Mouse (Mus musculus): ENCODE measurements around the gene Asic2.

DNA sequence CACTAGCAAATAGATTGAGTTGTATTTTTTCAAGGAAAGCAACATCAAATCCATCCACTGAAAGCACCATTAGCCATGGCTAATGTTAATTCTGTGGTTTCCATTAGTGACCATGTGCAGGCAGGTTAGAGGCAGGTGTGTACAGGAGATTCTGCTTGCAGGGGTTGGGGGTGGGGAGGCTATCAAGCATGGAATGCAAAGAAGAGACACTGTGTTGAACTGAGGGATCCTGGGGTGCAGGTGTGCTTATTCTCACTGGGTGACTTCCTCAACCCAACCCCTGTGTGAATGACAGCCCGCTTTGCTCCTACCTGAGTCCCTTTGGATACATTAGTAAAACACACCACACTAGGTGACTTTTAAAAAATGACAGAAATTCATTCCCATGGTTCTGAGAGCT is 20.2 kb downstream of the Asic2 start:
- TF ChIP-seq CTCF (IDR thresholded peaks at IDR 0.05; ENCODE audit: low read depth, low read length) (no peak), POLR2A (IDR thresholded peaks at IDR 0.05; ENCODE audit: extremely low read depth, insufficient read depth, low read length) (no peak)

Data from liver, adult 2 months (tissue).